Comparison of ENCODE assay signal across 14 mouse cellular contexts in the genomic region with DNA sequence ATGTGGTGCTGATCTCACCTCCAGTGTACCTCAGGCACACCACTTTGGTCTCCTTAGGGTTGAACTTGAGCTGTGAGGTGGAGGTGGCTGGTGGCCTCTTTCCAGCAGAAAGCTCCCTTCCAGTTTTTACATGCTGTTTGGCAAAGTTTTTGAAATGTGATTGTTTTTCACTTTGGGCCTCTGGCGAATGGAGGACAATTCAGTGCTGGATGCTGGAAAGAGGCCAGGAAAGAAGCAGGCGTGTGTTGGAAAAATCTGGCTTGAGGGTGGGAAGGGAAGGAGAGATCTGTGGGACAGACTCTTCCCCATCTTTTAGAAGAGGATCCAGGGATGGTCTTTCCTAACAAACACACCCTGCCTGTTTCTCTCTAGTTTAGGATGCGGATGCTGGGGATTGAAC. TPM values are rescaled to one million over a fixed set of nuclear protein-coding genes. Genes with fewer than 3 reads are reported as not detected.
A peak's percentile ranks its signal among the peaks of the same experiment; 100 is the strongest.
DNase-seq lines count a peak whose midpoint lies in the region; ATAC-seq and TF ChIP-seq lines count a peak whose summit lies in the region.
"Had no signal": no experiment of that assay in that cellular context is flagged by ENCODE, and none has a peak within 500 bp of the region (broad histone marks: within the 10 kb centered on the region; RNA-seq: fewer than 3 reads in every experiment).

No protein-coding gene starts in this region.

- DNase-seq in gastrocnemius, adult 2 months = no peak
- DNase-seq in gastrocnemius, adult 8-10 months (ENCODE audit: low spot score in 2 of 2) = no peak
- no peak for DNase-seq in lung, adult 18-20 months
- peak; percentile 43 to 59 for DNase-seq in heart, postnatal 10 days
- DNase-seq in hindbrain, embryonic 11.5 days (ENCODE audit: low spot score) = no peak
- DNase-seq in liver = no peak
- DNase-seq: adrenal gland, postnatal 25 days; kidney, adult 2 months had no signal

- intact Hi-C loops in gastrocnemius, adult 2 months (cut with DNase I) = no loop called here
- intact Hi-C loops in heart, postnatal 10 days (cut with DNase I) = no loop called here

- peak overlapping the region; percentile 24; the same call in 1 of the 2 replicates for H3K27ac ChIP-seq in gastrocnemius, adult 2 months
- peak overlapping the region; percentile 62 for H3K27ac ChIP-seq in lung, embryonic 16.5 days (ENCODE audit: low read length)
- peak overlapping the region; percentile 15; the same call in 1 of the 2 replicates for H3K27ac ChIP-seq in stomach, embryonic 14.5 days (ENCODE audit: low read length)
- H3K27ac ChIP-seq in hindbrain, embryonic 11.5 days (ENCODE audit: low read depth, low read length) = no peak overlapping the region
- H3K27ac ChIP-seq: hindbrain, embryonic 12.5 days; layer of hippocampus, adult 2 months; liver, embryonic 15.5 days had no signal

- peaks cover 9% of the 10 kb centered on the region for H3K4me1 ChIP-seq in lung, embryonic 16.5 days (replicated peaks; ENCODE audit: control insufficient read depth, insufficient read depth, low read length)
- peaks cover 3% of the 10 kb centered on the region; the same call in 1 of the 2 replicates for H3K4me1 ChIP-seq in stomach, embryonic 14.5 days (ENCODE audit: control insufficient read depth, insufficient read depth, low read length)
- no peaks in the 10 kb centered on the region for H3K4me1 ChIP-seq in hindbrain, embryonic 11.5 days (replicated peaks; ENCODE audit: control insufficient read depth, insufficient read depth, low read length)

- no peak overlapping the region for H3K9ac ChIP-seq in lung, embryonic 16.5 days (ENCODE audit: low read length)
- no peak overlapping the region for H3K9ac ChIP-seq in stomach, embryonic 14.5 days (replicated peaks; ENCODE audit: low read depth, low read length)
- H3K9ac ChIP-seq in hindbrain, embryonic 11.5 days (ENCODE audit: low read depth, low read length) = no peak overlapping the region
- H3K9ac ChIP-seq: hindbrain, embryonic 12.5 days; liver, embryonic 15.5 days had no signal

- no peaks in the 10 kb centered on the region for H3K36me3 ChIP-seq in lung, embryonic 16.5 days (ENCODE audit: control insufficient read depth, insufficient read depth, low read length)
- H3K36me3 ChIP-seq in stomach, embryonic 14.5 days (ENCODE audit: control insufficient read depth, insufficient read depth, low read length) = no peaks in the 10 kb centered on the region
- H3K36me3 ChIP-seq in hindbrain, embryonic 11.5 days (ENCODE audit: control insufficient read depth, insufficient read depth, low read length) = no peaks in the 10 kb centered on the region
- H3K36me3 ChIP-seq: hindbrain, embryonic 12.5 days; liver, embryonic 15.5 days had no signal

- TF ChIP-seq CTCF in gastrocnemius, adult 2 months (IDR thresholded peaks at IDR 0.05) = no peak

- H3K9me3 ChIP-seq in lung, embryonic 16.5 days (ENCODE audit: control insufficient read depth, low read length) = no peaks in the 10 kb centered on the region
- no peaks in the 10 kb centered on the region for H3K9me3 ChIP-seq in stomach, embryonic 14.5 days (ENCODE audit: control insufficient read depth, low read depth, low read length)
- no peaks in the 10 kb centered on the region for H3K9me3 ChIP-seq in hindbrain, embryonic 11.5 days (ENCODE audit: control insufficient read depth, low read length)
- H3K9me3 ChIP-seq: hindbrain, embryonic 12.5 days; liver, embryonic 15.5 days had no signal

- 0 out of 2 replicates have a peak, but pooled peaks have one; percentile 41 for ATAC-seq in lung, embryonic 16.5 days (ENCODE audit: low read depth)
- no peak for ATAC-seq in stomach, embryonic 14.5 days (ENCODE audit: insufficient number of reproducible peaks, insufficient read depth, low FRiP score, low read depth)
- ATAC-seq in hindbrain, embryonic 11.5 days (ENCODE audit: low FRiP score) = no peak

- H3K4me3 ChIP-seq in gastrocnemius, adult 2 months = no peak overlapping the region
- no peak overlapping the region for H3K4me3 ChIP-seq in lung, embryonic 16.5 days (ENCODE audit: low read length)
- H3K4me3 ChIP-seq in stomach, embryonic 14.5 days (ENCODE audit: low read depth, low read length) = no peak overlapping the region
- H3K4me3 ChIP-seq in hindbrain, embryonic 11.5 days (ENCODE audit: low read depth, low read length) = no peak overlapping the region
- H3K4me3 ChIP-seq: hindbrain, embryonic 12.5 days; layer of hippocampus, adult 2 months; liver, embryonic 15.5 days had no signal

- H3K4me2 ChIP-seq in lung, embryonic 16.5 days (ENCODE audit: low read depth, low read length) = no peak overlapping the region
- H3K4me2 ChIP-seq in stomach, embryonic 14.5 days (replicated peaks; ENCODE audit: low read depth, low read length) = no peak overlapping the region
- H3K4me2 ChIP-seq in hindbrain, embryonic 11.5 days (replicated peaks; ENCODE audit: low read depth, low read length) = no peak overlapping the region
- H3K4me2 ChIP-seq: hindbrain, embryonic 12.5 days; liver, embryonic 15.5 days; midbrain, embryonic 11.5 days had no signal

- no peaks in the 10 kb centered on the region for H3K27me3 ChIP-seq in lung, embryonic 16.5 days (ENCODE audit: control insufficient read depth, insufficient read depth, low read depth, low read length)
- H3K27me3 ChIP-seq in stomach, embryonic 14.5 days (ENCODE audit: control insufficient read depth, insufficient read depth, low read length) = no peaks in the 10 kb centered on the region
- no peaks in the 10 kb centered on the region for H3K27me3 ChIP-seq in hindbrain, embryonic 11.5 days (ENCODE audit: control insufficient read depth, insufficient read depth, low read length)
- H3K27me3 ChIP-seq: hindbrain, embryonic 12.5 days; liver, embryonic 15.5 days had no signal

- WGBS in lung, embryonic 16.5 days = 43% methylated on average over 3 of the region's 3 CpGs
- WGBS in stomach, embryonic 14.5 days = 69% methylated on average over 3 of the region's 3 CpGs
- 95% methylated on average over 3 of the region's 3 CpGs for WGBS in hindbrain, embryonic 11.5 days

RNA-seq across cellular contexts. Expression of a gene that starts 8.5 kb away (rescaled TPM):
- 10 to 100 TPM; 15.0 to 16.9 TPM for total RNA-seq in gastrocnemius, adult 2 months (2021)
- 10 to 100 TPM; 13.1 to 16.7 (median 14.9) TPM for total RNA-seq in gastrocnemius, adult 8-10 months (2022)
- polyA plus RNA-seq in lung, embryonic 16.5 days (2015; fragmentation: Nextera tagmentation; extraction: Ambion mirVana) = 60.5 and 64.6 TPM in 2 replicates
- 10 to 100 TPM; 27.2 to 30.1 TPM for total RNA-seq in heart, postnatal 10 days (2021)
- 37.1 and 39.8 TPM in 2 replicates for polyA plus RNA-seq in stomach, embryonic 14.5 days (2014; fragmentation: Nextera tagmentation; extraction: Ambion mirVana)
- 61.2 and 69.5 TPM in 2 replicates for polyA plus RNA-seq in hindbrain, embryonic 11.5 days (2014; fragmentation: Nextera tagmentation; extraction: Ambion mirVana)

RNA-seq across cellular contexts. Expression of a gene that starts 19.8 kb away (rescaled TPM):
- total RNA-seq in gastrocnemius, adult 2 months (2021) = 10 to 100 TPM; 25.5 to 26.1 TPM
- total RNA-seq in gastrocnemius, adult 8-10 months (2022) = 10 to 100 TPM; 21.4 to 25.7 (median 22.5) TPM
- polyA plus RNA-seq in lung, embryonic 16.5 days (2015; fragmentation: Nextera tagmentation; extraction: Ambion mirVana) = 71.6 and 72.9 TPM in 2 replicates
- total RNA-seq in heart, postnatal 10 days (2021) = 10 to 100 TPM; 23.3 to 26.1 TPM
- polyA plus RNA-seq in stomach, embryonic 14.5 days (2014; fragmentation: Nextera tagmentation; extraction: Ambion mirVana) = 67.8 and 72.3 TPM in 2 replicates
- polyA plus RNA-seq in hindbrain, embryonic 11.5 days (2014; fragmentation: Nextera tagmentation; extraction: Ambion mirVana) = 78.9 and 80.3 TPM in 2 replicates

RNA-seq across cellular contexts. Expression of a gene that starts 41.6 kb away (rescaled TPM):
- 10 to 100 TPM; 25.5 to 30.5 TPM for total RNA-seq in gastrocnemius, adult 2 months (2021)
- 10 to 100 TPM; 26.7 to 45.4 (median 34.9) TPM for total RNA-seq in gastrocnemius, adult 8-10 months (2022)
- polyA plus RNA-seq in lung, embryonic 16.5 days (2015; fragmentation: Nextera tagmentation; extraction: Ambion mirVana) = 14.5 and 15.3 TPM in 2 replicates
- total RNA-seq in heart, postnatal 10 days (2021) = 10 to 100 TPM; 14.8 to 17.0 TPM
- polyA plus RNA-seq in stomach, embryonic 14.5 days (2014; fragmentation: Nextera tagmentation; extraction: Ambion mirVana) = 13.9 and 15.0 TPM in 2 replicates
- polyA plus RNA-seq in hindbrain, embryonic 11.5 days (2014; fragmentation: Nextera tagmentation; extraction: Ambion mirVana) = 5.5 and 7.7 TPM in 2 replicates

Comparison
In these comparisons a context has a peak if more than half of its experiments do, and no peak if none do; other contexts are left out.
1. DNase-seq: peak in heart, postnatal 10 days (2 of 2); none in gastrocnemius, adult 2 months (single experiment), gastrocnemius, adult 8-10 months (0 of 2), lung, adult 18-20 months (0 of 2), hindbrain, embryonic 11.5 days (single experiment) and liver (single experiment).